Mouse (Mus musculus) adrenal gland, postnatal 4 days (tissue): ENCODE results near the gene B2m. TPM values are rescaled to one million over a fixed set of nuclear protein-coding genes. Genes with fewer than 3 reads are reported as not detected.
"Not testable (repeated sequence)": the region's sequence is repeated elsewhere in the genome, so short reads cannot be mapped to it uniquely, and the experiment has no call there.

Experiments
- DNase-seq, 2 experiments: peaks; one replicate each; pipeline ENCODE4 v3.0.0; 2021 to 2022; ENCODE audit warnings: low spot score in 2 of 2, mixed read lengths in 2 of 2
- long read RNA-seq, 2 experiments: library from polyadenylated mRNA; stranded (forward); transcript quantifications; one replicate each; pipeline ENCODE4 v2.0.0; 2021
- total RNA-seq, 2 experiments: library from RNA; stranded (reverse); gene quantifications; 2 replicates each; pipeline ENCODE4 v1.2.3; 2021

B2m gene
- total RNA-seq = 100 to 1,000 TPM; 290 to 339 TPM
- long read RNA-seq, experiment 1, transcript B2m-201 (4 exons, 860 nt) = major isoform, 121 of 123 reads
- long read RNA-seq, experiment 1, partial matches to known transcripts = 2 of 123 reads
- long read RNA-seq, experiment 1, other reads (novel, unspliced or antisense) = 0 of 123 reads
- long read RNA-seq, experiment 2, transcript B2m-201 (4 exons, 860 nt) = major isoform, 140 of 147 reads
- long read RNA-seq, experiment 2, partial matches to known transcripts = 6 of 147 reads
- long read RNA-seq, experiment 2, other reads (novel, unspliced or antisense) = 1 of 147 reads

DNA sequence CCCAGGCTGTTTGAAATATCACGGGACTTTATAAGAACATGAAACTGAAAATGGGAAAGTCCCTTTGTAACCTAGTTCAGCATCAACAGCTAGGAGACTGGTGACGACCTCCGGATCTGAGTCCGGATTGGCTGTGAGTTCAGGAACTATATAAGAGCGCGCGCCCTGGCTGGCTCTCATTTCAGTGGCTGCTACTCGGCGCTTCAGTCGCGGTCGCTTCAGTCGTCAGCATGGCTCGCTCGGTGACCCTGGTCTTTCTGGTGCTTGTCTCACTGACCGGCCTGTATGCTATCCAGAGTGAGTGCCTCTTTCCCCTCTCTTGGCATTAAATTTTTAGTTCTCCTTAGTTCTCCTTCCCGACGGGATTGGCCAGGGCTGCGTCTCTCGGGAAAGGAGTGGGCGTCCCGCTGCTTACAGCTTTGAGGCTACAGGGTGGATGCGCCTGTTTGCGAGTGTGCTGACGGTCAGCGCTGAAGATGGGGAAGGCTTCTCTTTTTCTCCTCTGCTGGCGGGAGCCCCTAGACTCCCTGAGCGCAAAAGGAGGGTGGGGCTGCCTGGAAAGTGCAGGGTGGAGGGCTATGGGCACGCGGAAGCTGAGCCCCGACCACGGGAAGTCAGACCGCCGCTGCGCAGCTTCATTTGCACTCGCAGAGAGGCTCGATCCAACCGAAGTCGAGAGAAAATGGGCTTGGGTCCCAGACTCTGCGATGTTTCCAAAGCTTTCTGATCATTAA is at the start of gene B2m:
TSS of gene B2m (plus strand) at position 179 of the 734 bp plus-strand sequence.
- peak; percentile 84 to 88 for DNase-seq

DNA sequence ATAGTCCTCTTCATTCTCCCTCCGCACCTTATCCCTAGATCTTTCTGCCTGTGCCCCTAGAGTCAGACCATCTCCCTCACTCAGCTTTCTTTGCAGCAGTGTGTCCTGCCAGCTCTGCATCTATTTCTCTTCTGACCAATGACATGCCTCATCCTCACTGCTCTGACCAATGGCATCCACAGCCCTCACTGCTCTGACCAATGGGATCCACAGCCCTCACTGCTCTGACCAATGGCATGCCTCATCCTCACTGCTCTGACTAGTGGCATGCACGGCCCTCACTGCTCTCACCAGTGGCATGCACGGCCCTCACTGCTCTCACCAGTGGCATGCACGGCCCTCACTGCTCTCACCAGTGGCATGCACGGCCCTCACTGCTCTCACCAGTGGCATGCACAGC is 49.8 kb upstream of the B2m start:
- not testable (repeated sequence) for DNase-seq

DNA sequence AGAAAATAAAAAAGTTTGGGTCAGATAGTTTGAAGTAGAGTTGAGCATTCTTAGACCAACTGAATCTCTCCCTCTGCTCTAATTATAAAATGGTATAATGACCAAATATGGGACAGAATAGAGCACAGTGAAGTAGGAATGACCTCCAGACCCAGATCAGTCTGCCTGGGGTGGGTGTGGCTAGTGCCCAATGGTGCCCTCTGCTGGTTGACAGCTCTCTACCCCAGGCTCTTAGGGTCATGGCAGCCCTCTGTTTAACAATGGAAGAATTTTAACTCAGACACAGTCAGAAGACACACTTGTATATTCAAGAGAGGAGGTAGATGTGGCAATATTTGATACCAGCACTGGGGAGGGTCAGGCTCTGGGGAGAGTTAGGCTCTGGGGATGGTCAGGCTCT is 45.4 kb upstream of the B2m start:
- peak in 1 of 2 experiments; percentile 7 for DNase-seq

DNA sequence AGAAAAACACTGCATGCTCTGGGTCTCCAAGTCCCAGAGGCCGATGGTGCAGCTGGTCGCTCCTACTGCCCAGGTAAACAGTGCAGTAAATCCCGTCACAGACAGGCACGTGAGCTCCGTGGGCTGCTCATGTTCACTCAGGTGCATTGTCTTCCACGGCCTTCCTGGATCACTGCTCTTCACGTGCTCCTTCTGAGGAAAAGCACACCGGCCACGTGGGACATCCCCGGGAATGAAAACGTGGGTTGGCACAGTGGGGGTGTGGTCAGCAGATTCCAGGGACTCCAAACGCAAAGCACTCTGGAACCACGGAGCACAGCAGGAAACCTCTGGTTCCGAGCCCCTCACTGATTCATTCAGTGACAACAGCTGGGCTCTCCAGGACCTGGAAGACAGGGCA is 39.4 kb upstream of the B2m start:
- DNase-seq = no peak

DNA sequence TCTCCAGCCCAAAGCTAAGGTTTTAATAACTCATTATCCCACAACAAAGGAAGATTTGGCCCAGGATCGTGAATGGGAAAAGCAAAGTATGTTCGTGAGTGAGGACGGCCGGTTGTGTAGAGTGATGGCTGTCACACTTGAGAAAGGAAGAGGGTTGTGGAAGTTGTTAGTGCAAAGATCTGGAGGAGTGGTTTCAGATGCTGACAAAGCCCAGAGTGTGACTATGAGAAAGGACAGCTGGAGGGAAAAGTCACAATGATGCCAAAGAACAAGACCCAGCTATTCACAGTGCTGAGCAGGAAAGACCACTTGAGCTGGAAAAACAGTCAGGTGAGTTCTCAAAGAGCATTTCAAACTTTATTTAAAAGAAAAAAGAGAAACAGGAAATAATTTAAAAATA is 37.8 kb upstream of the B2m start:
- DNase-seq = no peak

DNA sequence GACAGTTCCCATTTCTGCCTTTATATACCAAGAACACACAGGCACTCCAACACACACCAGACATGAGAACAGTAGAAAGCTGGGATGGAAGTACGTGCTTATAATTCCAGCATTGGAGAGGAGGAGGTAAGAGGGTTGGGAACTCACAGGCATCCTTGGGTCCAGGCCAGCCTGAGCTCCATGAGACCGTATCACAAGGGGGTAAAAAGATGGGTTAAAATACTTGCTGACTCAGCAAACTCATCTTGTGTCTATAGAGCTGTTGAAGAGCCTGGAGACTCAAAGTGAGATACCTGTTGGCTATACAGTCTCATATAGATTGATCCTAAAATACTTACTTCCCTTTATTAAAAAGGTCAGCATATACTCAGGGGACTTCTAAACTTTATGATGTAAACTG is 30.6 kb upstream of the B2m start:
- no peak for DNase-seq

DNA sequence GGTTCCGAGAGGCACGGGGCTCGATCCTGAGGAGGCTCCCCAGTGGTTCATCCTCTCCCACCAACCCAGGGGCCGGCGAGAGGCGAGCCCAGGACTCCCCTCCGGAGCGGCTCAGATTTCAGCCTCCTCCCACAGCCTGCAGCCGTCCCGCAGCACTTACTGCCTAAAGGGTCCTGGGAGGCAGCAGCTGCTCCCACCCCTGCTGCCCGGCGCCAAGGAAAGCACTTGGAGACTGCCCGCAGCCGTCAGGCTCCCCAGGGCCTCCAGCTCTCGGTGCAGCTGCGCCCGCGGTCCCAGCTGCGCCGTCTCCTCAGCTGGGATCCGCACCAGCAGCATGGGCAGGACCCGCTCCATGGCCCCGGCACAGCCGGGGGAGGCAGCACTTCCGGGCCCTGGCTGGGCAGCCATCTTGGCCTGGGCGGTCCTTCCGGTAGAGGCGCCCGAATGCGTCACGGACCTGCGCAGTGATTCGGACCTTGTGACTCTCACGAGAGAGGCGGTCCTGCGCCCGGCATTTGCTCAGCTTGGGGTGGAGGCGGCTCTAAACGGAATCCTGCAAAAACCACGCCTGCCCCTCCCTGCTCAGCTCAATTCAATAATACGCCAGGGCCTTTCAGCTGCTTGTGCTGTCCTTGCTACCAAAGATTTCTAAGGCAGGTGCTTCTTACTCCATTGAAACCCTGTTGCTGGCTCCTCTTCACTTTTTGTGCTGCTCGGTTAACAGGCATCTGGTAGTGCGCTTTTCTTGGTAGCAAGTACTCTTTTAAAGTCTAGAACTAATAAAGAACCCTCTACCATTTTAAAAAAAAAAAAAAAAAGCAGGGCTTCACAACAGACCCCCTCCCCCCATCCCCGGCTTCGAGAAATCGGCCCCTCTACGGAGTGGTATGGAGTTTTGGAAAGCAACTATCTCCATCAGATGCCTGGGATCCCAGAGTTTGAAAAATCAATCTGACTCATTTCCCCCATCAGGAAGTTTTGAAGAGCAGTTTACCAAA is 29.2 kb upstream of the B2m start, which contains the start of gene Spg11:
TSS of gene Spg11 (minus strand) at position 426 of the 998 bp plus-strand sequence.
- DNase-seq = peak; percentile 94 to 97

DNA sequence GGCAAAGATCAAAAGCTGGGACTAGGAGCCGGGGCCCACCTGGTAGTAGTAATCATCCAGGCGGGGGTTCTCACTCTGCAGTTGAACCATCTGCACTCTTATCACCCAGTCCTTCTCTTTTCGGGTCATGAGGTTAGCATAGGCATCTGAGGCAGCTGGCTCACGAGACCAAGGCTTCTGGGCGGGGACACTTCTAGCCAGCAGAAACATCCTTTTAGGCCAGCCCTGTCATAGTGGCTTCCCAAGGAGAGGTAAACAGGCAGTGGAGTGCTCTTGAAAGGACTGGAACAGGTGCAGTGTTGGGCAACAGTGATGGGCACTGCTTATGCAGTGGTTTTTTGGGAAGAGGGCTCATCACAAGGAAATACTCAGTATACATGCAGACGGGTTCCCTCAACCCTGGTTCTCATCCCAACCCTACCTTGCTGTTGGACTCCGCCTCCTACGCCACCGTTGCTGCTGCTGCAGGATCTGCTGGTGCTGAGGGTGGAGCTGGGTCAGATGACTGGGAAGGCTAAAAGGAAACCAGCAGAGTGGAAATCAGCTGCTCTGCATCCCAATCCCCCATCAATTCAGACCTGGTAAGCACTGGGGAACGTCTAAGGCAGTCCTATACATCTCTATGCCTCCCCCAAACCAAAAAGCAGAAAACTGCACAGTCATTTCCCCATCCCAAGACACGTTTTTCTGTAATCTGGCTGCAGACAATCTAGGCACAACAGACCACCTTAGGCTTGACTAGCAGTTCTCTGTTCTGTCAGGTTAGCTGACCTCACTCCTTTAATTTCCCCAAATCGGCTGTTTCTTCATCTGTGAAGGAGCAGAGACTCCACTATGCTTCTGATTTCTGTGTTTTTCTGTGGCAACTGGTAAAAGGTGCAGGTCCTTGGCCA is 21.6 kb upstream of the B2m start:
- no peak for DNase-seq

DNA sequence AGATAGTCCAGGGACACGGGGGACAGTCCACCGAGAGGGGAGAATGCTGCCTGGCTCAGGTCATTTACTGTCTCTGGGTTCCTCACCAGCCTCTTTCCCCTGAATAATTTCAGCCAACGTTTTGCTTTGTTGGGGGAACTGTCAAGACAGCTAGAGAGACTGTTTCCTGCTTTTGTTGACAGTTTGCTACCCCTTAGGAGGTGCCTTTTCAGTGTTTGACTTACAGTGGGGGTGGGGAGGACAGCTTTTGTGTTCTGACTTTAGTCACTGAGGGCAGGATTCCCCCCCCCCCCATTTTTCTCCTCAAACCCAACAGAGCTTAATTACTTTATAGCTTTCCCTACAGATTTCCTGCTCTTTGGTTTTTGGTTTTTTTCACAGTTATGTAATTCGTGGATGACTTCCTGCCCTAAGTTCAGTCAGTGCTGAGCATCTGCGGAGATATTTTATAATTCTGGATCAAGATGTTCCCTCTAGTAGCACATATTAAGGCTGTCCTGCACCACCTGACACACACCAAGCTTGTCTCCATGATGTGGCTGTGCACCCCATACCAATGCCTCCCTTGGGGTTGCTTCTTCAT is 20.6 kb upstream of the B2m start:
- no peak for DNase-seq

DNA sequence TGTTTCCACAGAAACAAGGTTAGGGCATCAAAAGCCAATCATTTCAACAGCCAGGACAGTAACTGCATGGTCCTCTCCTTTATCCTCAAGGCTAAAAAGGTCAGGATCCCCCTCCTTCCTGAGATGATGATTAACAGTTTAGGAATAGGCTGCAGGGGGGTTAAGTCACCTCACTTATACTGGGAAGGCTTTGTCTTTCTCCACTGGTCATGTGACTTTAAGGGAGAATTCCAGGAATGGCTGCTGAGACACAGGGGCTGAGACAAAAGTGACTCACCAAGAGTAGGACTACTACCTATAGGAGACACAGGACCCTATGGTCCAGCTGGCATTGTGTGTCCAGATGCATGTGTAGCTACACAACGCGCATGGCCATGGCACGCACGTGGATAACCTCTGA is 19.9 kb upstream of the B2m start:
- DNase-seq = no peak

DNA sequence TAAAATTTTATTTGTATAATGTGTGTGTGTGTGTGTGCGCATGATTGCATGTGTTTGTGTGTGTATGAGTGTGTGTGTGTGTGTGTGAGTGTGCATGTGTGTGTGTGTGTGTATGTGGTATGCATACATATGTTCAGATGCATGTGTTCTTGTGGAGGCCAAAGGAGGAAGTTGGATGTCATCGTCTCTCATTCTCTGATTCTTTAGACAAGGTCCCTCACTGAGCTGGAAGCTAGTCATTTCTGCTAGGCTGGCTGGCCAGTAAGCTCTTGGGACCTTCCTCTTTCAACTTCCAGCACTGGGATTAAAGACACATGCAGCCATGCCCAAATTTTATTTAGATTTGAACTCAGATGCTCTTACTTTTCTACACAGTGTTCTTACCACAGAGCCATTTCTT is 15.4 kb upstream of the B2m start:
- no peak for DNase-seq

DNA sequence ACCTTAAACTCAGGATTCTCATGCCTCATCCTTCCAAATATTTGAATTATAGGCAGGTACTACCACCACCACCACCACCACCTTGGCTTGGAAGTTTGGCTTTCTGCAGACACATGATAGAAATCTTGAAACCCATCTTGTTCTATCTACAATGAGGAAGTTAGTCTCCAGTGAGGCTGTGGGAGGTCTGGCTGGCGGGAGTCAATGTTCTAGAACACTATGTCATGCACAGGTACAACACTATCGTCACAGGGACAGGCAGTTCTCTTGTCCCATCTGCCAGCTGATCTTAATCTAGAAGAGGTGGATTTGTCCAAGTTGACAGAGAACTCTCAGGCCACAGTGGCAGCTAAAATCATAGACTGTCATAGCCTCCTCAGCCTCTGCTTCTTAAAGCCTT is 14.9 kb upstream of the B2m start:
- DNase-seq = no peak

DNA sequence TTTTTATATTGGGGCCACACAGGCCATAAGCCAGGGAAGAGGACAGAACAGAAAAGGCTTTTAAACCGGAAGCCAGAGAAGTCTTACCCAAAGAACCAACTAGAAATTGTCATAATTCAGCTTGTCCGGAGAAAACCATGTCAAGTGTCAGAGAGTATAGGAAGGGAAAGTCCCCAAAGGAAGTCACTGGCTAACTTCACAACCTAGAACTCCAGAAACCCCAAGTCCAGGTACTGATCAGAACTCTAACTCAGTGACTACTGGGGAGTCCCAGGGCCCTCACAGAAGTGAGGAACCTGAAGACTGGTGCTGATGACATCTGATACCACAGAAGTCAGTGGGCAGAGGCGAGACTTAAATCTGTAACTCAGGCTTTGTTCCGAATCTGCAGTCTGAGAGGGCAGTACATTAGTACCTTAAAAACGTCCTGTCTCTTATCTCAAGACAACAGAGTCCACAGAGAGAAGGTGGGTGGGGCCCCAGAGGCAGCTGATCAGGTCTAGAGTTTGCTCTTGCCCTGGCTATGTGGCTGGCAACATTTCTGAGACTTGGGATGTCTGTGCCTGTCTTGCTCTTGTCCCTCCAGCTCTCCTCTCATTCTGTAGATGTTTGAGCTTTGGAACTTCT is 9.5 kb upstream of the B2m start:
- no peak for DNase-seq

DNA sequence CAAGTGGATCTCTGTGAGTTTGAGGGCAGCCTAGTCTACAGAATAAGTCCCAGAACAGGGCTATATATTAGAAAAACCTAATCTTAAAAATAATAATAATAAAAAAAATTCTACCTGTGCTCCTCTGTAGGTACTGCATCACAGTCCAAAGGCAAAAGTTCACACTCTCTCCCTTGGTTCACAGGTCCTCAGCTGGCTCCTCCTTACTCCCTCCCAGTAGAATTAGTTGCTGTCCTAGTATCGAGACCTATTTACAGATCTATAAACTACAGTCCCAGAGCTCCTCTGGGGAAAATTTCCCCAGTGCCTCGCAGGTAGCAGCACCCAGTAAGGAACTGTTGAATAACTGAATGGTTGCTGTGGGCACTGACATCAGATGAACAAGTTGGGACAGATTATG is 6.7 kb upstream of the B2m start:
- DNase-seq = no peak

DNA sequence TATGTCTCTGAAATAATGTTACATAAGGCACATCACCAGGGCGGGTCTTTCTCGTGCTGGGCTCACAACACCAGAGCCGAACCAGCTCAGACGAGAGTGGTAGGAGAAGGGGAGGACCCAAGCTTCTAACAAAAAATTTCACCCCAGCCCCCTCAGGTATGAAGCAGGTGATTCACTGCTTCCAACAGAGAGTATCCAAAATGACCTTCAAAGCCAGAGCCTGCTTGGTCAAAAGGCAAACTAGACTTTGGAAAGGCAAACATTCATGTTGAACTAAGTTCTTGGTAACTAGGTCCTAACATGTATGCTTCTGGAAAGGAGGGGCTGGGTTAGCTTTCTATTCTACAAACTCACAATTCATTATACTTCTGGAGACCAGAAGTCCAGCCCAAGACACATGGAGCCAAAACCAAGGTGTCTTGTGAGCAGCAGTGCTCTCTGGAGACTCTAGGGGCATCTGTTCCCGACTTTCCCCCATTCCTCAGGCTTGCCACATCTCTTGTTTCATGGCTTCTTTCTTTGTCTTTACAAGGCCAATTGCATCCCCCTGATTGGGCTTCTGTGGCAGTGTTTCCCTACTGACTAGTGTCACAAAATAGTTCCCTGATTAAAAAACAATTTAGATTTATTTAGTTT is 6.0 kb upstream of the B2m start:
- no peak for DNase-seq

DNA sequence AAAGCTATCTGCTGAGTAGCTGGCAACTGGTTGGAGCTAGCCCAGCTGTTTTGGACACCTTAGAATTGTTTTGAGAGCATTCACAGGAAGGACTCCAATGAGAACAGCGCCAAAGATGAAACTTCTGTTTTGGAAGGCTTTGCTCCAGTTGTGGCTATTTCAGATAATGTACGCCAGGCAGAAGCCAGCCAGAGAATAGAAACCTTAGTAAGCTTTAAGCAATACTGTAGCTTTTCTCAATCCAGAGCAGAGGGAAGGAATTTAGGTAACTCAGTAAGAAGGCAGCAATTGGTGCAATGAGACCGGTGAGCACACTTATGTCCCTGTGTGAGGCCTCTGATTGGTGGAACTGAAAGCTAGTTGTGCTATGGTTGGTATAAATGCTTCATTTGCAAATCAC is 4.4 kb upstream of the B2m start:
- no peak for DNase-seq

DNA sequence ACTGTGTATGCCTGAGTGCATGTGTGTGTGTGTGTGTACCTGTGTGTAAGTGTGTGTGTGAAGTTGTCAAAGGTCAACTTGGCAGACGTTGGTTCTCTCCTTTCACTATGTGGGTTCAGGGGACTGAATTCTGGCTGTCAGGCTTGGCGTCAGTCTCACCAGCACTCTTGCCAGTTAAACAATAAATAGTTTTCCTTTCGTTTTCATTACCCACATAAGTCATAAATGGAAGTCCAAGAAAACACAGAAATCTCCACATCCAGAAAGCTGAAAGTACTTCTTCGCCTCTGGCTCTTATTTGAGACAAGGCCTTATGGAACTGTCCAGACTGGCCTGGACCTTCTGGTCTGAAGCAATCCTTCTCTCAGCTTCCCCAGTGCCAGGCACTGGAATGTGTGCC is 1.7 kb upstream of the B2m start:
- no peak for DNase-seq

DNA sequence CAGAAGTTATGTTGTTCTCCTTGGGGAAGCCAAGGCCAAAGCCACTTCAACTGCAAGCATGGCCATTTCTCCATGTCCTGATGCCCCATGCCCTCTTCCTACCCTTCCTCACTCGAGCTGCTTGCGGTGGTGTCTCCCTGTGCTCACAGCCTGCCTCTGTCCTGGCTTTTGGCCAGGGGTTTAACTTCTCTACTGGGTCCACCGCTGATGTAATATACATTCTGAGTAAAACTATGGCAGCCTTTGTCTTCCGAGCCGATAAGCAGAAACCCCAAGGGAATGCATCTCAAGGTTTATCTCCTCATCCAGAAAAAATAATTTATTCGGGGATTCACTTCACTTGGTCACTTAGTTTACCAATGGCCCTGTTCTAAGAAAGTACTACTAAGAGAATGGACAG is 799 bp upstream of the B2m start:
- no peak for DNase-seq

DNA sequence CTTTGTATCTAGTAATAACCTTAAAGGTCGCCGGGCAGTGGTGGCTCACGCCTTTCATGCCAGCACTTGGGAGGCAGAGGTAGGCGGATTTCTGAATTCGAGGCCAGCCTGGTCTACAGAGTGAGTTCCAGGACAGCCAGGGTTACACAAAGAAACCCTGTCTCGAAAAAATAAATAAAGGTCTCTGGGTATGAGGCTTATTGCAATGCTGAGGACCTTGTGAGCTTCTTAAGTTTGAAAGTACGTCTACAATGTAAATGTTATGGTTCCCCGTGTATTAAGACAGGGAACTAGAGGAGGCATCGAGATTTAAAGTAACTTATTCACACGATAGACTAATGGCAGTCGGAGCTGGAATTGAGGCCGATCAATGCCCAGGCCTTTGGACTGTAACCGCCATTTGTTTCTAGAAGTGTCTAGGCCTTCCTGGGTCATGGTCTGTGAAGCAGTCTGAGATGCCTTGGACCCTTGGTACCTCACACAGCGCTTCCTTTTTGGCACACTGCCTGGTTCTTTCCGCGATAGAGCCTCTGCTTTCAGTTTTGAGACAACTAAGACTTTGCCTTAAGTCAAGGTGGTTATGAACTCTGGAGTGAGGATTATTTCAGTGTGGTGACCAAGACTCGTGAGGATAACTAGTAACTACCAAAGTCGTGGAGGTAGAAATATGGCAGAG is 894 bp downstream of the B2m start:
- peak in 1 of 2 experiments; percentile 26 for DNase-seq
